8 mouse cellular contexts compared by ENCODE assay signal in genomic region chr4:99342521-99342965, GRCm38 (mm10). TPM values are rescaled to one million over a fixed set of nuclear protein-coding genes. Genes with fewer than 3 reads are reported as not detected.
DNase-seq lines count a peak whose midpoint lies in the region; ATAC-seq and TF ChIP-seq lines count a peak whose summit lies in the region.

No protein-coding gene starts in this region.

- WGBS in forebrain, embryonic 11.5 days, result 58% methylated on average over 4 of the region's 4 CpGs
- WGBS in forebrain, embryonic 13.5 days, result 56% methylated on average over 4 of the region's 4 CpGs
- WGBS in liver, postnatal 0 days (ENCODE audit: insufficient replicate concordance), result 50% methylated on average over 4 of the region's 4 CpGs
- WGBS in liver, embryonic 12.5 days (ENCODE audit: insufficient replicate concordance), result 46% methylated on average over 4 of the region's 4 CpGs
- 67% methylated on average over 4 of the region's 4 CpGs for WGBS in thymus, adult 2 months

- H3K27ac ChIP-seq in forebrain, embryonic 11.5 days (ENCODE audit: low read depth, low read length), result no peak overlapping the region
- no peak overlapping the region for H3K27ac ChIP-seq in forebrain, embryonic 13.5 days
- H3K27ac ChIP-seq in liver, postnatal 0 days (ENCODE audit: low read depth), result no peak overlapping the region
- H3K27ac ChIP-seq in liver, embryonic 12.5 days, result no peak overlapping the region
- H3K27ac ChIP-seq in thymus, adult 2 months (ENCODE audit: control insufficient read depth, insufficient read depth, low read length), result no peak overlapping the region

- H3K27me3 ChIP-seq in forebrain, embryonic 11.5 days (ENCODE audit: control insufficient read depth, insufficient read depth, low read length), result no peaks in the 10 kb centered on the region; the same call in 1 of the 2 replicates
- H3K27me3 ChIP-seq in forebrain, embryonic 13.5 days, result 0 out of 2 replicates have a peak, but pooled peaks cover 14% of the 10 kb centered on the region
- no peaks in the 10 kb centered on the region for H3K27me3 ChIP-seq in liver, postnatal 0 days (ENCODE audit: insufficient read depth, low read length)
- H3K27me3 ChIP-seq in liver, embryonic 12.5 days (replicated peaks), result no peaks in the 10 kb centered on the region
- no peaks in the 10 kb centered on the region for H3K27me3 ChIP-seq in thymus, adult 2 months (ENCODE audit: control insufficient read depth, insufficient read depth, low read length)

- no peaks in the 10 kb centered on the region for H3K4me1 ChIP-seq in forebrain, embryonic 11.5 days (replicated peaks; ENCODE audit: control insufficient read depth, insufficient read depth, low read length)
- no peaks in the 10 kb centered on the region for H3K4me1 ChIP-seq in forebrain, embryonic 13.5 days
- no peaks in the 10 kb centered on the region for H3K4me1 ChIP-seq in liver, postnatal 0 days (ENCODE audit: insufficient read depth)
- H3K4me1 ChIP-seq in liver, embryonic 12.5 days, result no peaks in the 10 kb centered on the region
- no peaks in the 10 kb centered on the region for H3K4me1 ChIP-seq in thymus, adult 2 months (replicated peaks; ENCODE audit: control insufficient read depth, insufficient read depth, low read length)

- peak; percentile 53 for DNase-seq in forebrain, embryonic 11.5 days (ENCODE audit: low spot score)
- no peak for DNase-seq in liver, postnatal 0 days
- DNase-seq in embryo, embryonic 10.5 days (ENCODE audit: low spot score), result peak; percentile 63
- DNase-seq in lung, postnatal 14 days, result peak; percentile 9
- no peak for DNase-seq in thymus, adult 2 months
- DNase-seq in cerebellum, postnatal 4 days (ENCODE audit: low spot score in 2 of 2), result no peak

- TF ChIP-seq POLR2A in thymus, adult 2 months (IDR thresholded peaks at IDR 0.05; ENCODE audit: control insufficient read depth, extremely low read depth, insufficient read depth, low read length, poor library complexity), result no peak

- H3K9me3 ChIP-seq in forebrain, embryonic 11.5 days (ENCODE audit: control insufficient read depth, low read length), result no peaks in the 10 kb centered on the region
- H3K9me3 ChIP-seq in forebrain, embryonic 13.5 days (replicated peaks), result no peaks in the 10 kb centered on the region
- no peaks in the 10 kb centered on the region for H3K9me3 ChIP-seq in liver, postnatal 0 days (ENCODE audit: low read length)
- H3K9me3 ChIP-seq in liver, embryonic 12.5 days (replicated peaks), result no peaks in the 10 kb centered on the region

- no peaks in the 10 kb centered on the region for H3K36me3 ChIP-seq in forebrain, embryonic 11.5 days (ENCODE audit: control insufficient read depth, insufficient read depth, low read length)
- H3K36me3 ChIP-seq in forebrain, embryonic 13.5 days (ENCODE audit: poor library complexity, severe bottlenecking), result no peaks in the 10 kb centered on the region
- no peaks in the 10 kb centered on the region for H3K36me3 ChIP-seq in liver, postnatal 0 days (replicated peaks; ENCODE audit: insufficient read depth, low read length)
- no peaks in the 10 kb centered on the region for H3K36me3 ChIP-seq in liver, embryonic 12.5 days
- no peaks in the 10 kb centered on the region for H3K36me3 ChIP-seq in thymus, adult 2 months (ENCODE audit: control insufficient read depth, insufficient read depth, low read length)

- ATAC-seq in forebrain, embryonic 11.5 days (replicated peaks; ENCODE audit: low FRiP score), result peak; percentile 21; the same call in 1 of the 2 replicates
- ATAC-seq in forebrain, embryonic 13.5 days, result no peak
- no peak for ATAC-seq in liver, postnatal 0 days
- no peak for ATAC-seq in liver, embryonic 12.5 days

- H3K4me2 ChIP-seq in forebrain, embryonic 11.5 days (ENCODE audit: low read depth, low read length, severe bottlenecking), result no peak overlapping the region
- H3K4me2 ChIP-seq in forebrain, embryonic 13.5 days, result no peak overlapping the region
- H3K4me2 ChIP-seq in liver, postnatal 0 days (ENCODE audit: low read depth, low read length), result no peak overlapping the region
- no peak overlapping the region for H3K4me2 ChIP-seq in liver, embryonic 12.5 days

- no peak for TF ChIP-seq EP300 in liver, postnatal 0 days (IDR thresholded peaks at IDR 0.05; ENCODE audit: low read depth)

- peak; percentile 55 for TF ChIP-seq CTCF in liver, postnatal 0 days (IDR thresholded peaks at IDR 0.05; ENCODE audit: low read depth)
- TF ChIP-seq CTCF in thymus, adult 2 months (IDR thresholded peaks at IDR 0.05; ENCODE audit: borderline replicate concordance, control insufficient read depth, extremely low read depth, insufficient read depth, low read length, poor library complexity), result no peak

- H3K9ac ChIP-seq in forebrain, embryonic 11.5 days (ENCODE audit: low read length), result no peak overlapping the region
- H3K9ac ChIP-seq in forebrain, embryonic 13.5 days, result no peak overlapping the region
- no peak overlapping the region for H3K9ac ChIP-seq in liver, postnatal 0 days (replicated peaks)
- H3K9ac ChIP-seq in liver, embryonic 12.5 days, result no peak overlapping the region

- no peak overlapping the region for H3K4me3 ChIP-seq in forebrain, embryonic 11.5 days (ENCODE audit: low read depth, low read length)
- H3K4me3 ChIP-seq in forebrain, embryonic 13.5 days, result no peak overlapping the region
- no peak overlapping the region for H3K4me3 ChIP-seq in liver, postnatal 0 days (ENCODE audit: low read depth, low read length)
- no peak overlapping the region for H3K4me3 ChIP-seq in liver, embryonic 12.5 days
- no peak overlapping the region for H3K4me3 ChIP-seq in thymus, adult 2 months (ENCODE audit: control insufficient read depth, insufficient read depth, low read length)

RNA-seq across cellular contexts. Expression of gene Gm12689, which starts 46.8 kb away (rescaled TPM):
- polyA plus RNA-seq in forebrain, embryonic 11.5 days (2014; fragmentation: Nextera tagmentation; extraction: Ambion mirVana), result 0.36 TPM in 1 of 2 replicates, not detected in the other
- 0.13 and 0.32 TPM in 2 replicates for polyA plus RNA-seq in forebrain, embryonic 13.5 days (2015; fragmentation: Nextera tagmentation; extraction: Ambion mirVana)
- polyA plus RNA-seq in liver, postnatal 0 days (2015; fragmentation: Nextera tagmentation; extraction: Ambion mirVana), result 0.07 and 0.13 TPM in 2 replicates
- polyA plus RNA-seq in liver, embryonic 12.5 days (2016; fragmentation: Nextera tagmentation; extraction: Ambion mirVana), result 0.12 TPM in 1 of 2 replicates, not detected in the other
- 0.11 TPM in 1 of 2 replicates, not detected in the other for polyA plus RNA-seq in thymus, adult 2 months (2012; rRNA removed)

Comparison
In these comparisons a context has a peak if more than half of its experiments do, and no peak if none do; other contexts are left out.
1. DNase-seq: peak in forebrain, embryonic 11.5 days (single experiment), embryo, embryonic 10.5 days (single experiment) and lung, postnatal 14 days (single experiment); none in liver, postnatal 0 days (single experiment), thymus, adult 2 months (single experiment) and cerebellum, postnatal 4 days (0 of 2).